Mouse (Mus musculus): ENCODE data around the gene P3h1. TPM values are rescaled to one million over a fixed set of nuclear protein-coding genes. Genes with fewer than 3 reads are reported as not detected.

Gene P3h1
- 10 to 100 TPM; 10.9 to 12.4 TPM for total RNA-seq (2021)

DNA sequence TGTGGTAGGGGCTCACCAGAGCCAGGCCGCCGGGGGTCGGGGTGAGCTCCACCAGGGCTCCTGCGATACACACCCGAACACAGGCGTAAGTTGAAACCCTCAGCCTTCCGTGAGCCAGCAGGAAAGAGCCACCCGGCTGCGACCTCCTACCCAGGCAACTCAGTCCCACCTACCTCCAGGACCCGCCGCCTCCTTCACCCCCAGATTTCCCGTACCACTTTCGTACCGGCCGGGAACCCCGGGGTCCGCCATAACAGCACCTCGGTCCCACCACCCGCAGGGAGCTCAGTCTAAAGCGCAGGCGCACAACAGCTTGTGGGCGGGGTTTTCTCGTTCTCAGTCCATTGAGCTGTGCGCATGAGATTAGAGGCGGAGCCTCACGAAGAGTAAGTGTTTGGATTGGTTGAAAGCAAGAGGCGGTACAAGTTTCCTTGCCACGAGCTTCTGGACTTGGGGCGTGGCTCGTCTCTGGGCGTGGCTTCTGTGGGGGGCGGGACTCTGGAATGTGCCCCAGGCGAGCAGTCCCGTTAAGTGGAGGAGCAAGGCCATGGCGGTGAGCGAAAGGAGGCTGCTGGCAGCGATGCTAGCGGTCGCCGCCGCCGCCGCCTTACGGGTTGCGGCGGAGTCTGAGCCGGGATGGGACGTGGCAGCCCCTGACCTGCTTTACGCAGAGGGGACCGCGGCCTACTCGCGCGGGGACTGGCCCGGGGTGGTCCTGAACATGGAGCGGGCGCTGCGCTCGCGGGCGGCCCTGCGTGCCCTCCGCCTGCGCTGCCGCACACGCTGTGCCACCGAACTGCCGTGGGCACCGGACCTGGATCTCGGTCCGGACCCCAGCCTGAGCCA, at the start of gene P3h1, which contains the start of gene AU022252:
Gene P3h1, plus strand, starts transcription at position 506 of the 846 bp plus-strand sequence.
Gene AU022252, minus strand, starts transcription at position 303 of the 846 bp plus-strand sequence.
- intact Hi-C loops (cut with DNase I) = no loop called here
- peak; percentile 98 for DNase-seq

DNA sequence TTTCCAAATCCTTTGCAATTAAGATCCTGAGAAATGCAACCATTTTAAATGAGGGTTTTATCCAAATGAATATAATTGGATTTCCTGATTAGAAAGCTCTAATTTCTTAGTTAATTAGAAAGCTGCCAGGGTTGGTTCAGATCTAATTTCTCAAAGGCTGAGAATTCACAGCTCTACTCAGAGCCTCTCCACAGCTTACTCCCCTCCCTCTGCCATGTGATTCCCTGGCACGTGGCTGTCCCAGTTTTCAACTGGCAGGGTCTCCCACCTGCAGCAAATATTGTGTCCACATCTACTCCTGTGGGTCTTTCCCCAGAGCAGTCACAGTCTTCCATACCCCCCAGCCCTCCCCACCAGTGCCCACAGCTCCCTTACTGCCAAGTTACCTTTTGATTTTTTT, 49.2 kb upstream of the P3h1 start:
- intact Hi-C loops (cut with DNase I) = no loop called here
- no peak for DNase-seq

- intact Hi-C loops (cut with DNase I) = no loop called here
Measured at GRCm38 (mm10) chr4:119185771-119186170, 46.9 kb upstream of the P3h1 start.

DNA sequence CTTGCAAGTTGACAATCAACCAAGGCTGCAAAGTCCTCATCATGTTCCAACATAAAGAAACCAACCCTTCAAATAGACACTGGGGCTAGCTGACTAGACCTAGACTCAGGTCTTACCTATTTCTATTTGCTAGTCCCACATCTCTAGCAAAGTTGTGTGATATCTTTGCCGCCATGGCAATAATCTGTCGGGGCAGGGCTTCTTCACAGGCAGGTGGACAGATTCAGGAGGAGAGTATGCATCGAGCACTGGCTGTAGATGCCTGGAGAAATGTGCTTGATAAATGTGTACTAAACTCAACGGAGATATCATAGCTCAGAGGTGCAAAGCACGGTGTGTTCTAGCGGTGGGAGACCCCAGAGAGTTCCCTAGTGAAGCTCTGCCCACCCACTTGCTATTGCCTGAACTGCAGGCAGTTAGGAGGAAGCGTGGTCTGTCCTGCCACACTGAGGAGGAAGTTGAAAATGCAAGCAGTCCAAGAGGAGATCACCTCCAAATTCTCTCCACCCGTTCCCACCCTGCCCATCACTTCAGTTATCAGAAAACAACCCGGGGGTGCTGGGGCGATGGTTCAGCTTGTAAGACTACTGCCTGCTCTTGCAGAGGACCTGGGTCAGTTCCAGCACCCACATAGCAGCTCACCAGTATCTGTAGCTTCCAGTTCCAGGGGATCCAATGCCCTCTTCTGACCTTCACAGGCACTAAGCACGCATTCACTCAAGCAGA, 44.5 kb upstream of the P3h1 start:
- no peak for DNase-seq
- intact Hi-C loops (cut with DNase I) = no loop called here

More at GRCm38 (mm10) chr4:119185771-119186170, 46.9 kb upstream of the P3h1 start:
- no peak for DNase-seq

- intact Hi-C loops (cut with DNase I) = no loop called here
- DNase-seq = no peak
Measured at GRCm38 (mm10) chr4:119189392-119189791, 43.3 kb upstream of the P3h1 start.

GRCm38 (mm10) chr4:119189864-119190263, 42.9 kb upstream of the P3h1 start, which contains the start of gene Ermap:
TSS of gene Ermap (minus strand) at chr4:119190011.
- DNase-seq = no peak
- intact Hi-C loops (cut with DNase I) = no loop called here

DNA sequence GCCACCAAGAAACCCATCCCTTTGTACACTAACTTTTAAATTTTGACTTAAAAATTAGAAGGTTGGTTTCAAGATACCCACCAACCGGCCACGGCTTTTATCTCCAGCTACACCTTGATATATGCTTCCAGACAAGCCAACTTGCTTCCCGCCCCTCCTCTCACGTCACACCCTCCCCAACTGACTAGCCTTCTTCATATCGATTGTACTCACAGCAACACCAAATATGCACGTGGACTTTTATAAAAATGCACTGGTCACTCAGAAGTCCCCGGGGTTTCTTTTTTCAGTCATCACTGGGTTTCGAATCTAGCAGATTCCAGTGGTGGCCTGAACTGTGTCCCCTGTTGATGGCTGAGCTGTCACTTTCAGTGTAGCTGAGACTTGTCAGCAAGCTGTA, 42.1 kb upstream of the P3h1 start:
- intact Hi-C loops (cut with DNase I) = no loop called here
- no peak for DNase-seq

DNA sequence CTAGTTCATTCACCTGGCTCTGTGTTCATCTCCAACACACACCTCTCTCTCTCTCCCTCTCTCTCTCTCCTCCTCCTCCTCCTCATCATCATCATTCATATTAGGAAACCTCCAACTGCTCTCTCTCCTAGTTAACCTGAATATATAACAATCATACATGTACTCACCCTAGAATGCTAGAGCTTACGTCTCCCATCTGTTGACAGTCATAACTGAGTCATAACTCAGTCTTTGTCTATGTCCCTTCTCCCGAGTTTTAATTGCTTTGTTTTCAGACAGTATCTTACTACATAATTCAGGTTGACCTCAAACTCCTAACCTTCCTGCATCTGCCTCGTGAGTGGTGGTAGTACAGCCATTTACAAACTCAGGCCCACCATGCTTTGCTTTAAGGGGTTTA, 41.4 kb upstream of the P3h1 start:
- intact Hi-C loops (cut with DNase I) = no loop called here
- no peak for DNase-seq

- intact Hi-C loops (cut with DNase I) = no loop called here
- DNase-seq = no peak
Measured at GRCm38 (mm10) chr4:119192757-119193156, 40.0 kb upstream of the P3h1 start.

GRCm38 (mm10) chr4:119194909-119195581, 37.7 kb upstream of the P3h1 start, which contains the start of gene Svbp:
TSS of gene Svbp (plus strand) at chr4:119195306.
- peak; percentile 94 for DNase-seq
- intact Hi-C loops (cut with DNase I) = no loop called here

DNA sequence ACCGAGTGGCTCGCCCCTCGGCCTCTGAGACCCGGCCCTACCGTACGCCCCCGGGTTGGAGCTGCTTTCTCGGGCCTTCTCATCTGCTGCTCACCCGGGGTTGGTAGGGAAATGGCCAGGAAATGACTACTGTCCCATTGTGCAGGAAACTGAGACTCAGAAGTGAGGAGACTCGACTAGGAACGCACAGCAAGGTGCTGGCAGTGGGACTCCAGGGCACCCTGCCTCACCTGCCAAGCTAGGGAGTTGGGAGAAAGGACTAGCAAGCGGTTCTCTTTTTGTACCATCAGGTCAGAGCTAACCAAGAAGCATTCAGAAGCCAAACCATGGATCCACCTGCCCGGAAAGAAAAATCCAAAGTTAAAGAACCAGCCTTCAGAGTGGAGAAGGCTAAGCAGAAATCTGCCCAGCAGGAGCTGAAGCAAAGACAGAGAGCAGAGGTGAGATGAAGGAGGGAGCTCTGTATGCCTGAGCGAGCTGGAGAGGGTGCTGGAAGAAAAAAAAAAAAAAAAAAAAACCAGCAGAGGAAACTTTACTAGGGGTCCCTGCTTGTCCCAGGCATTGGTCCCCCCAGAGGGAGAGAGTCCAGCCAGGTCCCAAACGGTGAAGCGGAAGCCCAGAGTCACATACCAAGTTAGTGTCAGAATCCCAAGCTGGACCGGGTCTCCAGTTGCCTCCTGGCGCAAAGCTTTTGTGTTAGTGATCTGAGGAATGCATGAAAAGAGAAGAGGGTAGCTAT, 37.0 kb upstream of the P3h1 start:
- intact Hi-C loops (cut with DNase I) = no loop called here
- no peak for DNase-seq

- intact Hi-C loops (cut with DNase I) = no loop called here
- DNase-seq = no peak
Measured at GRCm38 (mm10) chr4:119198105-119198504, 34.6 kb upstream of the P3h1 start.

DNA sequence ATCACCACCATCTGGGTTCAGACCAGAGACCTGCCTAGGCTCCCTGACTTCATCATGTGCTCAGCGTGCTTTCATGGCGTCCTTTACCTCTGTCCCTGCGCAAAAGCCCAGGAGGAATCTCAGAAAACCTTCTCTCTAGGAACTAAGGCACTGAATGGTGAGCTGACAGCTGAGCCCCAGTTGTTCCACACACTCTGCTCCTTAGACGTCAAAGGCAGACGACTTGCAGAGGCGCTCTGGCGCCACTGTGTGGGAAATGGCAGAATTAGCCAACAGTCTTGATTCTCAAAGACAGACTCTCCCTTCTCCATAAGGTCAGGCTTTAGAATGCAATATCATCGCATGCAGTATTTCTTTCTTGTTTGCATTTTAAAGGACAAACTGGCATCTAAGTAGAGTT, 28.0 kb upstream of the P3h1 start:
- DNase-seq = peak; percentile 64
- intact Hi-C loops (cut with DNase I) = no loop called here

GRCm38 (mm10) chr4:119216667-119217066, 16.0 kb upstream of the P3h1 start:
- no peak for DNase-seq
- intact Hi-C loops (cut with DNase I) = no loop called here

- no peak for DNase-seq
- intact Hi-C loops (cut with DNase I) = no loop called here
Measured at GRCm38 (mm10) chr4:119218169-119218568, 14.5 kb upstream of the P3h1 start, which contains the start of gene Tmem269. TSS of gene Tmem269 (minus strand) at chr4:119218217.

- no peak for DNase-seq
- intact Hi-C loops (cut with DNase I) = no loop called here
Measured at GRCm38 (mm10) chr4:119223696-119224095, 9.0 kb upstream of the P3h1 start.

- no peak for DNase-seq
Measured at GRCm38 (mm10) chr4:119224534-119224933, 8.2 kb upstream of the P3h1 start.

DNA sequence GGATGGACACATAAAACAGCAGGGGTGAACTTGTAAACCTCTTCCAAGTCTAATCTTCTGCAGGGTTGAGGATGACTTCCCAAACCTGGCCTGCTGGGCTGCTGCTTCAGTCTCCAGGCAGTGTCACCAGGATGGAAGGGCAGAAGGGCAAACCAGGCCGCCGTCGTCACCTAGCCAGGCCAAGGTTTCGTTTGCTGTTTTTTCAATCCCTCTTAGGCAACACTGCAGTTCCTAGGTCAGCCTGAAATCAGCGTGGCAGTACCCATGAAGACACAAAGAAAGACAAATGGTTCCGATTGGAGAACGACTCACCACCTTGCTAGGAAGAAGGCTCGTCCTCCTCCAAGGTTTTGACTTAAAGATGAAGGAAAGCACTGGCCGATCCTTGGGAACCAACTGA, 7.0 kb upstream of the P3h1 start:
- intact Hi-C loops (cut with DNase I) = no loop called here
- no peak for DNase-seq

More at GRCm38 (mm10) chr4:119224534-119224933, 8.2 kb upstream of the P3h1 start:
- intact Hi-C loops (cut with DNase I) = no loop called here

DNA sequence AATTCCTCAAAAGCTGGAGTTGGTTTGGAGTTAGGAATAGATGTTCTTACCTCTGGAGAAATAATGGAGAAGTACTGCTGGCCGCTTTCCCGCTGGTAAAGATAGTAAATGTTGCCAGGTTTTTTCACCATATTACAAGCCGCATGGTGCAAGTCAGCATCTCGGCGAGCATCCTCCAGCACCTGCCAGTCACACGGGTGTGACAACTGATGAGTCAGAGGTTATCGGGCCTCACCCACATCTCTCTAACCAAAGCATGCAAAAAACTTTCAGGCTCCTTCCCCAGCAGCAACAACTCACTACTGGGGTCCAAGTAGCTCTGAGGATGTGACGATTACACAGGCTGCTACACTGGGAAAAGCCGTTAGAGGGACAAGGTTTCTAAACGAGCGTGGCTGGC, 6.0 kb upstream of the P3h1 start:
- intact Hi-C loops (cut with DNase I) = no loop called here
- no peak for DNase-seq

DNA sequence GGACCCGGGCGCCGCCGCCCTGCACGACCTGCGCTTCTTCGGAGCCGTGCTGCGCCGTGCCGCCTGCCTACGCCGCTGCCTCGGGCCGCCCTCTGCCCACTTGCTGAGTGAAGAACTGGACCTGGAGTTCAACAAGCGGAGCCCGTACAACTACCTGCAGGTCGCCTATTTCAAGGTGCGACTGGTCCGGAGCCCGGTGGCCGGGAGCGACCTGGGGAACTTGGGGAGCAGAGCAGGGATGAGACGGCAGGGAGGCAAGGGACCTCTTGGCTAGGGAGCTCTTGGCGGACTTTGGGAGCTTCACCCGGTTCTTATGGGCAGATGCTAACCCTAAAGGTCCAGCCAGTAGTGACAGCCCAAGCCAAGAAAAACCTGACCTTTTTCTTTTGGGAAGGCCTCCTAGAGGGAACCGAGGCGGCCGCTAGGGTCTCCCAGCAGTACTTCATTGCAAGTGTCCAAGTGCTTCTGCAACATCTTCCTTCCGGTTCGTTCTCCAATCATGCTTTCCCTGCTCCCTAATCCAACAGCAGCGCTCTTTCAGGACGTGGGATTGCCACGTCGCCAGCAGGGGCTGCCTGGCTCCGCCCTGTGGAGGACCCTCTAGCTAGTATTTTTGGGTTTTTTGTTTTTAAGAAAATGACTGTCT, 664 bp downstream of the P3h1 start:
- peak; percentile 48 for DNase-seq
- intact Hi-C loops (cut with DNase I) = no loop called here

Data from left cerebral cortex, postnatal 4 days (tissue).